Mouse (Mus musculus): ENCODE measurements around the gene Rbpj. TPM values are rescaled to one million over a fixed set of nuclear protein-coding genes. Genes with fewer than 3 reads are reported as not detected.

Gene Rbpj
- polyA plus RNA-seq, 1 experiment from 2014 or later = 36.4 TPM

DNA sequence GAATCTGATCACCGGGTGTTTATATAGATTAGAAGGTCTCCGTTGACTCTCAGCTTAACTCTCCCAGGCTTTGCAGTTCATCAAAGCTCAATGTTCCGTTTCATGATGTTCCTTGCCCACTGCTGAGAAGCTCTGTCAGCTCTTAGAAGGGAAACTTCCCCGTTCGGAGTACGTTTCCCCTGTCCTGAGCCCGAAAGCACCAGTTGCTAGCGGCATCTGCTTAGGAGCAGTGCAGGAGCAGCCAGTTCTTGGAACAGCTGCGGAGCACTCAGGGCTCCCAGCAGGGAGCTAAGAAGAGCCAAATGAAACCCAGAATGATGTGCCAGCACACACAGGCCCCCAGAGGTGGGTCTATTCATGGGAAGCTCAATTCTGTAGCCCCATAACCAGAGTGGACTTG, 15.0 kb upstream of the Rbpj start:
- Histone ChIP-seq H3K4me2 (replicated peaks) (no peak overlapping the region), H3K27me3 (no peaks in the 10 kb centered on the region), H3K27ac (replicated peaks) (0 out of 2 replicates have a peak overlapping the region, but pooled peaks have one; percentile 36), H3K4me1 (peaks cover 6% of the 10 kb centered on the region; the same call in 1 of the 2 replicates), H3K4me3 (replicated peaks) (no peak overlapping the region), H3K9ac (no peak overlapping the region), H3K9me3 (replicated peaks) (no peaks in the 10 kb centered on the region), H3K36me3 (no peaks in the 10 kb centered on the region)
- ATAC-seq (ENCODE audit: insufficient number of reproducible peaks, low FRiP score, low TSS enrichment, low read depth) = 0 out of 2 replicates have a peak, but pooled peaks have one; percentile 51
- WGBS = 49% methylated on average over 9 of the region's 9 CpGs

DNA sequence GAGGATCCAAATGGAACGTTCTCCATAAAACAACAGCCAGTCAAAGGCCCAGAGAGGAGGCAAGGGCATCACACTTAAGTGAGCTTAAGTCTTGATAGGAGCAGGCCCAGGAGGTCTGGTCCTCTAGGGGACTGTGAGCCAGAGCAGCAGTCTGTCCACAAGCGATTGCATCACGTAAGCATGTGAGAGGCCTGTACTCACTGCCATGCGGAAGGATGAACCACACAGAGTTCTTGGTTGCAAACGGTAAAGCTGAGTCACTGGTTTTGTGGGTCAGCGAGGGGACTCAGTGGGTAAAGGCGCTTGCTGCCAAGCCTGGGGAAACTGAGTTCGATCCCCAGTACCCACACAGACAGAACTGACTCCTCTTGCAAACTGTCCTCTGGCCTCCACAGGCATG, 14.1 kb upstream of the Rbpj start:
- Histone ChIP-seq H3K27ac (replicated peaks) (no peak overlapping the region), H3K9ac (no peak overlapping the region), H3K27me3 (no peaks in the 10 kb centered on the region), H3K4me2 (replicated peaks) (no peak overlapping the region), H3K4me1 (peaks cover 6% of the 10 kb centered on the region; the same call in 1 of the 2 replicates), H3K9me3 (replicated peaks) (no peaks in the 10 kb centered on the region), H3K36me3 (no peaks in the 10 kb centered on the region), H3K4me3 (replicated peaks) (no peak overlapping the region)
- WGBS = 87% methylated on average over 8 of the region's 8 CpGs
- ATAC-seq (ENCODE audit: insufficient number of reproducible peaks, low FRiP score, low TSS enrichment, low read depth) = no peak

DNA sequence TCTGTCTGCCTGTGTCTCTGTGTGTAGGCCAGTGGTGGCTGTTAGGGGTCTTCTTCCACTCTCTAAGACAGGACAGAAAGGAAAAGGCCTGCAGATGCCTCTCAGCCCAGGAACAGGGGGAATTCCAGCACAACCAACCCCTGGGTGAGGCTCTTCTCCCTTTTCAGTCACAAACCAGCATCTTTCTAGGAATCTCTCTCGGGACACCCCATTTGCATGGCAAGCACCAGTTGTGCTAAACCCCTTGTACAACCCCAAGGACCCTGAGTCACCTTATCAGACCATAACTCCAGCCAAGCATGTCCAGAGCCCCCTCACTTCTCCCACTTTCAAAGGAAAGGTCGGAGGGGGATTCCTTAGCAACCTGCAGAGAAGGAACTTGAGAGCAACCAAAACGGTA, 13.0 kb upstream of the Rbpj start:
- Histone ChIP-seq H3K4me1 (peaks cover 6% of the 10 kb centered on the region; the same call in 1 of the 2 replicates), H3K4me3 (replicated peaks) (no peak overlapping the region), H3K27ac (replicated peaks) (no peak overlapping the region), H3K27me3 (no peaks in the 10 kb centered on the region), H3K9ac (no peak overlapping the region), H3K4me2 (replicated peaks) (no peak overlapping the region), H3K9me3 (replicated peaks) (no peaks in the 10 kb centered on the region), H3K36me3 (no peaks in the 10 kb centered on the region)
- ATAC-seq (ENCODE audit: insufficient number of reproducible peaks, low FRiP score, low TSS enrichment, low read depth) = no peak
- WGBS = 75% methylated on average over 3 of the region's 3 CpGs

DNA sequence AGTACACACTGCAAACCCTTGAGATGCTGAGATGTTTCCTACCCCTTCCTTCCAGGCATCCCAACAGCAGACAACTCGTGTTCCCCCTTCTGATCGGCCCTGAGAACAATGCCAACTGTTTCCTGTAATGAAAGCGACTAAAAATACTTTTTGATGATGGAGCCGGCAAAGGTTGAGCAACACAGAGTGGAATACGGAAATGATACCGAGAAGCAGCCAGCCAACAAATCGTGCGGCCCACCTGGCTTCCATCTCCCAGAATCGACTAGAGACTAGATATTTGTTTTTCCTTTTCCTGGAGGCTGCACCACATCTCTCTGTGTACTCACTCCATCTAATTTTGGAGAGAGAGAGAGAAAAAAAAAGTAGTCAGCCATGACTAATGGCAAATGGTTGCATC, 11.2 kb upstream of the Rbpj start:
- 63% methylated on average over 9 of the region's 9 CpGs for whole genome bisulfite sequencing

DNA sequence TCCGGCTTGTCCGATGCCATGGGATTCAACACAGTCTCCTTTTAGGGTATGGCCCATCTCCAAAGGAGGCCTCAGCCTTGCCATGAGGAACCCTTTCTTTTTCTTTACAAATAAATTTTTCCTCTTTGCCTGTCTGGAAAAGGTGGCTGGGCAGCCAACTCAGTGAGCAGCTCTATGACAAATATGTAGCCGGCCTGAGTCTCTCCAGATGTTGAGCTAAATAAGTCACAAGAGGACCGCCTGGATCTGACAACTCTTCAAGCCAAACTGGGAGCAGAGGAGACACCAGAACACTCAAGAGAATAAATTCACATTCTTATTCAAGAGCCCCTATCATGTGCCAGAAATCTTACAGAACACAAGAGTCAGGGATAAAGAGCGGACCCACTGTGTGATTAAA, 10.5 kb upstream of the Rbpj start:
- ATAC-seq (ENCODE audit: insufficient number of reproducible peaks, low FRiP score, low TSS enrichment, low read depth) = no peak
- Histone ChIP-seq H3K4me1 (peaks cover 6% of the 10 kb centered on the region; the same call in 1 of the 2 replicates), H3K4me3 (replicated peaks) (no peak overlapping the region), H3K27me3 (no peaks in the 10 kb centered on the region), H3K36me3 (no peaks in the 10 kb centered on the region), H3K4me2 (replicated peaks) (no peak overlapping the region), H3K9me3 (replicated peaks) (no peaks in the 10 kb centered on the region), H3K27ac (replicated peaks) (no peak overlapping the region), H3K9ac (no peak overlapping the region)
- WGBS = 79% methylated on average over 5 of the region's 5 CpGs

More for the DNA sequence above, 11.2 kb upstream of the Rbpj start:
- Histone ChIP-seq H3K4me3 (replicated peaks) (no peak overlapping the region), H3K36me3 (no peaks in the 10 kb centered on the region), H3K27ac (replicated peaks) (no peak overlapping the region), H3K4me2 (replicated peaks) (no peak overlapping the region), H3K9ac (no peak overlapping the region), H3K9me3 (replicated peaks) (no peaks in the 10 kb centered on the region), H3K4me1 (peaks cover 6% of the 10 kb centered on the region; the same call in 1 of the 2 replicates), H3K27me3 (no peaks in the 10 kb centered on the region)
- no peak for ATAC-seq (ENCODE audit: insufficient number of reproducible peaks, low FRiP score, low TSS enrichment, low read depth)

DNA sequence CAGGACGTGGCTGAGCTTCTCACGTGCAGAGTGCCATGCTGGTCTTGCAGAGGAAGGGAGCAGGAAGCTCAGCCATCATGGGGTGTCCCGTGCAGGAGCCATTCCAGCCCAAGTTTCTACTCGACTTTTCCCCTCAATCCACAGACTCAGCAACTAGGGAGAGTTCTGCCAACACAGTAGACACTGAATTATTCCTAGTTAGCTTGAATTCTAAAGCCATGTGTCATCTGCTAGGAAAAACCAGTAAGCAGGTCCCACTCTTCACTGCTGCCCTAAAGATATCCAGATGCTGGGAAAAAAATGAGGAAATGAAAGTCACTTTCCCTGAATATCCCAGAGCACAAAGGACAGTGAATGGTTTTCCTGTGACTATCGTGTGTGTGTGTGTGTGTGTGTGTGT, 5.8 kb upstream of the Rbpj start:
- no peak for ATAC-seq (ENCODE audit: insufficient number of reproducible peaks, low FRiP score, low TSS enrichment, low read depth)
- H3K9ac ChIP-seq = no peak overlapping the region
- no peaks in the 10 kb centered on the region for H3K36me3 ChIP-seq
- H3K4me1 ChIP-seq = no peaks in the 10 kb centered on the region
- H3K4me3 ChIP-seq (replicated peaks) = no peak overlapping the region
- no peak overlapping the region for H3K27ac ChIP-seq (replicated peaks)
- H3K9me3 ChIP-seq (replicated peaks) = no peaks in the 10 kb centered on the region
- 52% methylated on average over 5 of the region's 5 CpGs for WGBS
- H3K4me2 ChIP-seq (replicated peaks) = no peak overlapping the region
- no peaks in the 10 kb centered on the region for H3K27me3 ChIP-seq

DNA sequence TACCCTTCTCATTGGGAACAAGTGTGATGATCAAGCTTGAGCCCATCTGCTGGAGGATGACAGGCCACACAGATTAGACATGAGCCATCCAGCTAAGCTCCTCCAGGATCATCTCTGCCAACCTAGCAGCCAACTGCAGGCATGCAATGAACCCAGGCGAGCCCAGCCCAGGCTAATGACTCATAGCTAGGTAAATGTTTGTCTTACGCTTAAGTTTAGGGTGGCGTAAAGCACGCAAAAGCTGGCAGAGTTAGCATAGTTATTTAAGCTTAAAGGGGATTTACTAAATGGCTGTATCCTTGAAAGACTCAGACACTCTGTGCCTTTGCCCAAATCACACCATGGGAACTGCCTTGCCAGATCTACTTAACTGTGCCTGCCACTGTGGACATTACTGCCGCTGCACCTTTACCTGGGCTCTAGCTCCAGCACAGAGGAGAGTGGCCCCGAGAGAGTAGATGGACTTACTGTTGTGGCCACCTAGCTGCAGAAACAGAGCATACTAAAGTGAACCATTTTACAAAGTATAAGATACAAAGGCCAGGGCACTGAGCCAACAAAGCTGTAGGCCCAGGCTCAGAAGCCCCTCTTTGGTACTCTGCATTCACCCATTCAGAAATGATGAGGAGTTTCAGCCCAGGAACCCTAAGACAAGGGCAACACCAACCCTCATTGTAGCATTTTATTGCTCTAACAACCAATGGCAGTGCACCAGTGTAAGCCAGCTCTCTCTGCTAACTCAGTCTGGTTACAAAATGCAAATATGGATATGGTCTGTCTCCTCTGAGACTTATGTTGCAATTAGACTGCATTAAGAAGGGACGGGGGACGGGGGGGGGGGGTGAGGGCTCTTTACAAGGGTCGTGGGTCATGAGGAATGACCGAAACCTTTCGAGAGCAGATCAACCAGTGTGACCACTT, 2.6 kb upstream of the Rbpj start:
- H3K36me3 ChIP-seq = no peaks in the 10 kb centered on the region
- no peak overlapping the region for H3K9ac ChIP-seq
- no peaks in the 10 kb centered on the region for H3K4me1 ChIP-seq
- H3K27me3 ChIP-seq = no peaks in the 10 kb centered on the region
- no peaks in the 10 kb centered on the region for H3K9me3 ChIP-seq (replicated peaks)
- WGBS = 66% methylated on average over 11 of the region's 11 CpGs
- ATAC-seq (ENCODE audit: insufficient number of reproducible peaks, low FRiP score, low TSS enrichment, low read depth) = no peak
- H3K4me2 ChIP-seq (replicated peaks) = no peak overlapping the region
- H3K27ac ChIP-seq (replicated peaks) = no peak overlapping the region; the same call in 1 of the 2 replicates
- H3K4me3 ChIP-seq (replicated peaks) = no peak overlapping the region

DNA sequence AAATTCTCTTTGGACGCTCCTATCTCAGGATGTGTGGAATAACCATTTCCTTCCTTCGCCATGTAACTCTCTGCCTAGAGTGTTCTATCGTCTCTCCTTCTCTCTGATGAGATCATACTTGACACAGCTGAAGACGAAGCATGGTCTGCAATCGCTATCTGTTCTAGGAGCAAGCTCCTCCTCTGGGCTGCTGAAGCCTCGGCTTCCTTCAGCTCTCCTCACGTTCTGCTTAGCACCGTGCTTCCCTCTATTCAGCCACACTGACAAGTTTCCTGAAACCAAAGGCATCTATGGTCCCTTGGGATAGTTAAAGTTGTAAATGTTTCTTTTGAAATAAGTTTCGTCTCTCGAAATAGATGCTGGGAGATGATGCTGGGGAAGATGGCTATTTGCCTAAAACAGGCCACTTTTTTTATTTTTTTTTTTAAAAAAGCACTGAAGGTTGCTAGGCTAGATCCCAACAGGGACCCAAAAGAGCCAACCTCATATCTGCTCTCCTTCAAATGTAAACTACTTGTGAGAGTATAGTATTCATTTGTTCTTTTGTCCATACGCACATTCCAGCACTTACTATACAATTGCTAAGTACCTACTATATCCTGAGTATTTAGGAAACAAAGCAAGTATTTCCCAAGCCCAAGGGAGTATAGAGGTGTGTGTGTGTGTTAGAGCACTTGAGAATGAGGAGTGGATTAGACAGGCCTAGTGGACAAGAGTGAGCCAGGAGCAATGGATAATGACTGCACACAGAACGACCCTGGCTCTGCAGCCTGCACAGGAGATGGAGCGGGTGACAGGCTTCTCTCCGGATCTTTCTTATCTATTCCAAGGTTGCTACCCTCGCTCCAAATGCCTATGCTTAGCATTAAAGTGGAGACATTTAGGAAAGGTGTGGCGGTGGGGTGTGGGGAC, 726 bp downstream of the Rbpj start:
- Histone ChIP-seq H3K9ac (no peak overlapping the region), H3K27ac (replicated peaks) (no peak overlapping the region), H3K27me3 (no peaks in the 10 kb centered on the region), H3K9me3 (replicated peaks) (no peaks in the 10 kb centered on the region), H3K4me1 (peaks cover 20% of the 10 kb centered on the region), H3K4me3 (replicated peaks) (no peak overlapping the region), H3K36me3 (no peaks in the 10 kb centered on the region), H3K4me2 (replicated peaks) (no peak overlapping the region)
- WGBS = 73% methylated on average over 16 of the region's 16 CpGs
- no peak for ATAC-seq (ENCODE audit: insufficient number of reproducible peaks, low FRiP score, low TSS enrichment, low read depth)

DNA sequence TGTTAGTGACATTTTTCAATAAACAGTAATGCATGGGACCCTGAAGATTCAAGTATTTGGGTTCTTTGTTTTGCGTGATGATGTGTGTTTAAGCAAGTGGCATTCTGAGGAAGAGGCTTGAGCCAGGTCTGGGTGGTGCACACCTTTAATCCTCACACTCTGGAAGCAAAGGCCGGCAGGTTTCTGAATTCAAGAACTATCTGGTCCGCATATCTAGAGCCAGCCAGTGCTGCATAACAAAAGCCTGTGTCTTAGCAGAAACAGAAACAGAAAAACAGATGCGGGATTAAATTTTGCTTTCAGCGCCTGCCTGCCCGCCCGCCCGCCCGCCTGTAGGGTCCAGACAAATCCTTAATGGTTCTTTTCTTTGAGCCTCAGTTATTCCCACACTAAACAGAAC, 1.6 kb downstream of the Rbpj start:
- no peak for ATAC-seq (ENCODE audit: insufficient number of reproducible peaks, low FRiP score, low TSS enrichment, low read depth)
- H3K4me3 ChIP-seq (replicated peaks) = no peak overlapping the region

DNA sequence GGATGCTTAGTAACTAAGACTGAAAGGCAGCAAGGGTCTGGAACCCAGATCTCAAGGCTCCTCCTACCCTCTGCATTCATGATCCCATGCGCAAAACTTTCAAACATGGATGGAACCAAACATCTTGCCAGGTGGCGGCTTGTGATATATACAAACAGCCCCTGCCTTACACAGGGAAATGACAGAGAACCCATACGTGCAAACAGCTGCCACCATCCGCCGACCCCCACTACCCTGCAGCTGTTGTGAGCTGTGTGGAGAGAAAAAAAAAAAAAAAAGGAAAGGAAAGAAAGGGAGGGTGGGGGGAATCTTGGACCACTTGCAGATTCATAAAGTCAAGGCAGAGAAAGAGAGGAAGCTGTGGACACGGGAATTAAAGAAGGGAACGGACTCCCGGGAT, 2.4 kb downstream of the Rbpj start:
- H3K9me3 ChIP-seq (replicated peaks) = no peaks in the 10 kb centered on the region
- WGBS = 43% methylated on average over 8 of the region's 8 CpGs
- peak overlapping the region; percentile 11; the same call in 1 of the 2 replicates for H3K4me2 ChIP-seq (replicated peaks)
- peaks cover 20% of the 10 kb centered on the region for H3K4me1 ChIP-seq
- H3K27me3 ChIP-seq = no peaks in the 10 kb centered on the region
- no peaks in the 10 kb centered on the region for H3K36me3 ChIP-seq
- no peak overlapping the region for H3K9ac ChIP-seq
- no peak overlapping the region for H3K4me3 ChIP-seq (replicated peaks)
- no peak for ATAC-seq (ENCODE audit: insufficient number of reproducible peaks, low FRiP score, low TSS enrichment, low read depth)
- no peak overlapping the region for H3K27ac ChIP-seq (replicated peaks)

More for the DNA sequence above, 1.6 kb downstream of the Rbpj start:
- Histone ChIP-seq H3K9me3 (replicated peaks) (no peaks in the 10 kb centered on the region), H3K36me3 (no peaks in the 10 kb centered on the region), H3K27ac (replicated peaks) (no peak overlapping the region), H3K4me1 (peaks cover 20% of the 10 kb centered on the region), H3K9ac (no peak overlapping the region), H3K27me3 (no peaks in the 10 kb centered on the region), H3K4me2 (replicated peaks) (no peak overlapping the region)
- 52% methylated on average over 9 of the region's 9 CpGs for WGBS

All from embryonic facial prominence, embryonic 15.5 days (tissue).